Mouse (Mus musculus): Measurements from ENCODE around the gene Lypd6b.

Lypd6b gene

DNA sequence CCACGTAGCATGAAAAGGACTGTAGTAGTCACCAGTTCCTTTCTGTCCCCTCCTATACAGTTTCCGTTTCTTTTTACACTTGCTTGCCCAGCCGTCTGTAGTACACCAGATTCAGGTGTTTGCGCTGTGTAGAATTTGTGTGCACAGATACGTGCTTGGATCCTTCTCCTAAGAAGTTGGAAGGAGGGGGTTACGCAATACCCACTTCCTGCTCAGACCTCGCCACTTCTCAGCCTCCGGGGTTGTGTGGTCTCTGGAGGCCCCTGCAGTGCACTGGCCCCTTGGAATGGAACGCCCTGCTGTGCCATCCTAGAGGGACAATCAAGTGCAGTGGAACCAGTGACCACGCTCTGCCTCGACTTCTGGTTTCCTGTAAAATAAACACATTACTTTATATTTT lies 16.3 kb upstream of the Lypd6b start:
- DNase-seq = no peak

DNA sequence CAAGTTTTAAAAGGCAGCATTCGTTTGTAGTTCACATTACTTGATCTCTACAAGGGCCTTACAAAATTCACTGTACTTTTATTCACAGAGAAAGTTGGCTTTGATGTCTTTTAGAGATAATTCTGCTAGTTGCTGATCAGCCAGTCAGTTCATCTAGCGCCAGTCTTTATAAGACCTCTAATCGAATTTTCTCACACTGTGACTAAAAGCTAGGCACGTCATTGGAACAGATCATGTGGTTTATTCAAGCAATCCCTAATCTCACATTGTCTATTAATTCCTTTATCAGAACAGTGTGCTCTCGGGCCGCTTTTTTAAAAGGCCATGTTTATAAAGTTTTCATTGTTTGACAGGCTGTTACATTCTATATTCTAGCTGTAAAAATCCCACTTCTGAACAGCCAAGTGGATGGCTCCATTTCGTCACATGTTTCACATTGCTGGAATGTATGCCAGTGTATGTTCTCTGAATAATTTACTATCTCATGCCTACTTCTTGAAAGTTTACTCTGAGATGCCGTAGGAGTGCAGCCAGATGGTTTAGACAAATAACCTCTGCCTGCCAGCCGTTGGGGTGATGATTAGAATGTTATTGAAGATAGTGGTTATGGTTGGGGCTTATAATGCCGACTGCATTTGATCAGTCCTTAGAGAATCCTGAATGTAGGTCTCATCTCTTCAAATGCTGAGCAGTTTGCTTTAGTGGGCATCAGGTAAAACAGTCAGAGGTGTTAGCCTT lies 14.1 kb upstream of the Lypd6b start:
- DNase-seq = no peak

DNA sequence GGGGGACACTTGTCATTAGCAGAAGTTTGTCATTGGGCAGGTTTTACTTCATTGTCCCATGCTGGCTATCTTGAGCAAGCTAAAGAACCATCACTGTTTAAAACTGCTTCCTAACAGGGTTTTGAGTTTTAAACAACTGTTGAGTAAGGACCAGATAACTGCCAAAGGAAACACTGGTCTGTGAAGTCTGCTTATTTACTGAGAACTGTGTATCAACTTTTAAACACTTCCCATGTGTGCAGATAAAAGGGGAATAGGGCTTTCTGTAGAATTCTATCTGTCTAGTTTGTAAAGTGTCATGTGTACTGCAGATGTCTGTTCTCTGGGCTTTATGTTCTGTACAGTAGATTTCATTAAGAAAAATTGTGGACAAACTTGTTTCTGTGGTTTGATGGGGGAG lies 13.3 kb upstream of the Lypd6b start:
- no peak for DNase-seq

DNA sequence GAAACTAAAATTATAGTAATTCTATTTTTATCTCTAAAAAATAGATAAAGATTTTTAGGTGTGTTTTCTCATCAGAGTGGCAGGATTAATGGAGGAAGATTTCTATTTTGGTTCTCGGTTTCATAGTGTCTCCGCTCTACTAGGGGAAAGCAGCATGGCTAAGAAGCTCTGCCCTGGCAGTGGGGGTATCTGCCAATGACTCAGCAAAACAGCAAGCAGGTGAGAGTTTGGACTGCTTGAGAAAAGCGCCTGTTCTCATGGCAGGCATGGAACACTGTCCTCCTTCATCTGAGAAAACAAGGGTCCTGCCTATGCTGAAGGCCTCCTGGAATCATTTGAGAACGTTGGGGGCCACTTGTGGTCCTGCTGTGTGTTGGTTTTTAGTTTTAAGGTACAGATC lies 12.3 kb upstream of the Lypd6b start:
- no peak for DNase-seq

DNA sequence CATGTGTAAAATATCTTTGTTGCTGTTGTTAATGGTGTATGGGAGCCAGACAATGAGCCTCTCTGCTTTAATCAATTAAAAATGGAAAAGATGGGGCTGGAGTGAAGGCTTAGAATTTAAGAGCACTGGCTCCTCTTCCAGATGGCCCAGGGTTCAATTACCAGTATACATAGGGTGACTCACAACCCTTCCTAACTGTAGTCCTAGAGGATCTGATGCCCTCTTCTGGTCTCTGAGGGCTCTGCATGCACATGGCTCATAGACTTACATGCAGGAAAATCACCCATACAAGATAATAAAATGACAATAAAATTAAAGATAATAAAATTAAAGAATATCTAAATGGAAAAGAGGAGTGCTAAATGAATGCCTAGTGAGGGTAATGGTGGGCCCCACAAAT lies 11.8 kb upstream of the Lypd6b start:
- no peak for DNase-seq

DNA sequence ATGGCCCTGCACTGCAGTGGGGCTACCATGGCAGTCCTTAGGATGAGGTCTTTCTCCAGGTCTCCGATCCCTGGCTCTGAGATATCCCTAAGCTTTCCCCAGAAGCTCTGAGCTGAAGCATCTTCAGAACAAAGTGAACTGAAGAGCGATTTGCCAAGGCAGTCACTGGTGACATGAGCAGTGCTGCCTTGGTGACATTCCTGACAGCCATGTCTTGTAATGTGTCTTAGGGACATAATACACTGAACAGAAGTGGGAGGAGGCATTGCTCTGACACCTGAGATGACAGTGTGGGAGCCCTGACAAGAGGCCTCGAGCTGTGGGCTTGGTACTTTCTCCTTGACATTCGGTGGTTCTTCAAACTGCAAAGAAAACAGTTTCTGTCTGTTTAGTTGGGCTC lies 11.1 kb upstream of the Lypd6b start:
- DNase-seq = no peak

DNA sequence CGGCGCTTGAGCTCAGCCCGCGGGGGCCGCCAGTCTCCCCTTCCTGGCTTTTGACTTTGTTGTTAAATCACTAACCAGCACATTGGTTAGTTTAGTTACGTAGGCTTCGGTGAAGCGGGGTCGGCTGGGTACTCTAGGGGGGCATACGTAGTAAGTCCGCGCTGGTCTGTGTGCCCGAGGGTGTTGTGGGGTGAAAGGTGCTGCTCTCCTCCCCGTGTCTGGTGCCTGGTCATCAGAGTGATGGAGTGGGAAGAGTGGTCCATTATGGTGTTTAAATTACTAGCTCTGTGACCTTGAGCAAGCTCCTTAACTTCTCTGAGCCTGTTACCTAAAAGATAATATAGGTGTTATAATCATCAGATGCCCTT lies 547 bp downstream of the Lypd6b start:
- no peak for DNase-seq

DNA sequence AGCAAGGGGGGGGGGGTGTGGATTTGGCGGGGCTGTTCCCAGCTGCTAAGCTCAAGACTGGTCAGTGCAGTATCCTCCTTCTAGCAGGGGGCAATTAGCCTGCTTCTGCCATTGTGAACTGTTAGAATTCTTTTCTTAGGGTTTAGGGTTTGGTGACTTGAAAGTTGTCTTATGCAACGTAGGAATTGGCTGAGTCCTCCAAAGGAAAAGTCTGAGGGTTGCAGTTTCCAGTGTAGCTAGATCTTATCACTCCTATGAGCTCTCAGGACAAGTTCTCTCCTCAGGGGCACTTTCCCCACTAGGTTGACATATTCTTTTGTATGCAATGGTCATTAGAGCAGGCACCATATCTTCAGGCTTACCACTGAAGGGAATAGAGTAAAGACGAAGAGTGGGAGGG lies 1.2 kb downstream of the Lypd6b start:
- DNase-seq = no peak

DNA sequence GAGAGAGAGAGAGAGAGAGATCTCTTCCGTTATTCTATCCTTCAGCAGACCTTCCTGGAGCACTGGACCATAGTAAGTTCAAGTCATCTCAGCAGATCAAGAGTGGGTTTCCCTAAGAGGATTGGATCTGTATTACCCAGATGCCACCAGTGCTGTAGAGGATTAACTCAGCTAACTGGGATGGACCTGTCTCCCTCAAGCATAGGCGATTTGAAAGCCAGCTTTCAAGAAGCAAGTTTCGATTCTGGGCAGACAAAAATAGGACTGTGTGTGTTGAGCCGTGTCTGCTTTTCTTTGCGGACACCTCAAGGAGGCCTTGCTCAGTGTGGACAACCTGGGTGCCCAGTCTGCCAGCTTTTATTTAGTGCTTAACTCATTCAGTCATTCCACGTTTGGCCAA lies 1.6 kb downstream of the Lypd6b start:
- no peak for DNase-seq

DNA sequence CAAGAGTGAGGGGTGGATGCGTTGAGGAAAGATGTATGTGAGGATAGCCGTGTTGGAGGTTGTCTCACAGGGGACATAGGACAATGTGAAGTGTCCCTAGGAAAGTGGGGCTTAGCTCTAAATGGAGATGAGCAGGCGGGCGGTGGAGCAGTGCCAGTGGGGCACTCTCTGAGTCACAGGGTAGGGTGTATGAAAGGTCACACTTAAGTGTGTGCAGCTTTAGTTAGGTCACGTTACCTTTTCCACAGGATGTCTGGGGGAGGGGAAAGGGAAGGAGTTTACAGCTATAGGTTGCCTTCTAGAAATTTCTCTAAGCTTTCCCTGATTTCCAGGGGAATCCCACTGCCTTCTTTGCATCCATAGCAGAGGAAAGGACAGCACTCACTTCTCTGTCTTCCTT lies 2.0 kb downstream of the Lypd6b start:
- no peak for DNase-seq

DNA sequence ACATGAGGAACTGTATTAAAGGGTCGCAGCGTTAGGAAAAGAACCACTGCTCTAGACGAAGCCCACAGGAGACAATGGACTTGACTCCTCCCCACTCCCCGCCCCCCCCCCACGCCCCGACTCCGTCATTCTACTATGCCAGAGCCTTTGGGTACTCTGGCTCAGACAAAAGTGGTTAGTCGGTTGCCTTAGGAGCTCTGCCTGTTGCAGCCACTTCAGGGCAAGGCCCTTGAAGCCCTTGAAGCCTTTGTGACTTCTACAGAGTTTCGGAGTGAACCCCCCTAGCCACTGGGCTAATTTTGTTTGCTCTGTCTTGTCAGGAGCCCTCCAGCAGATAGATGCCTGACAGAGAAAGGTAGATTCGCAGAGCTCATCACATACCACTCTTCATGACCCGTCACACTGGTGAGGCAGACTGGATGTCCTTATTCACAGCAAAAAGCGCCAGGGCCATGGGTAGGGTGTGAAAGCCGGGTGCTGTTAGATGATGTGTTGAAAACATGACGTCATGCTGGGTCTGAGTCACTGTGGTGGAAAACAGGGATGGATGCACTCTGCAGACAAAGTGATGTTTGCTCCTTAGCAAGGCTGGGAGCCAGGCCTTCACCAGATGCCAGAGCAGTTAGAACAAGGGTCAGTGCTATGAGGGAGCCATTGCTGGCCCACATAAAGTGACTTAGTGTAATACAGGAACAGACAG lies 10.1 kb downstream of the Lypd6b start:
- no peak for DNase-seq

DNA sequence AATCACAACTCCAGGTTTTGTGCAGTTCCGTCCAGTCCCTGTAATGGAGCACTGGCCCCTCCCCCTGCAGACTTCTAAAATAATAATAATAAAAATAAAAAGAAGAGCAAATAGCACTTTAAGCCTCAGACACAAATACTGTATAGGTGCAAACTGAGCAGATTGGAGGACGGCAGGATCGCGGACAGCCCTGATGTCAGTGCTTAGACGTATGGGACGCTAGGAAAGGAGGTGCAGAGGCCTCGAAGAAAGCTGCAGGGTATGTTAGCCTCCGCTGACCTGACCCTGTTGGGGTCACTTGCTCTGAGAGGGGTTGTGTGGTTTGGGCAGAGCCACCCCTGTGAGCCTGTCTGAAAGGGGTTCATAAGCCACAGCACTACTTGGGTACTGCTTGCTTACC lies 17.0 kb downstream of the Lypd6b start:
- no peak for DNase-seq

DNA sequence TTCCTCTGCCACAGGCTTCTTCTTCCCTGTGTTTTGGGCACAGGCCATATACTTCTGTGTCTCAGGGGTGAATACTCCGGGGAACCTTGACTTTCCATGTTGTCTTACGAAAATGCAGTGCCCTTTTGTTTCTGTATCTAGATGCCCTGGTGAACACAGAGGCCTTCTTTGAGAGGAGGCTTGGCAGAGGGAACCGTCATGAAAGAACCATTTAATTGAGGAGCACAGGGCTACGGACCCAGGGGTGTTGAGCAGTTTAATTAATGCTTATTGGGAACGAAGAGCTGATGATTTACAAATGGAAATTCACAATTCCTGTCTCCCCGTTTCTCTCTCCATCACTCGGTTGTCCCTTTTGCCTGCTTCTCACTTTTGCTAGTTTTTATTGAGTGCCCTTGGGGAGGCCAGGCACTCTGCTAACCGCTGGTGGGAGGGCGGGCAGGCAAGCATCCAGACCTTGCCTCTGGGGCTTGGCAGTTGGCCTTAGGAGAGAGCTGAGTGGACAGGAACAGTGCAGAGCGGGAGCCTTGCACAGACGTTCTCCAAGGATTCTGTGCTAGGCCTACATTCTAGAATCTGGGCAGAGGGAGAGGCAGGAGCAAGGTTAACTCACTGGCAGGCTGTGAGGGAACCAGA lies 18.4 kb downstream of the Lypd6b start:
- no peak for DNase-seq

DNA sequence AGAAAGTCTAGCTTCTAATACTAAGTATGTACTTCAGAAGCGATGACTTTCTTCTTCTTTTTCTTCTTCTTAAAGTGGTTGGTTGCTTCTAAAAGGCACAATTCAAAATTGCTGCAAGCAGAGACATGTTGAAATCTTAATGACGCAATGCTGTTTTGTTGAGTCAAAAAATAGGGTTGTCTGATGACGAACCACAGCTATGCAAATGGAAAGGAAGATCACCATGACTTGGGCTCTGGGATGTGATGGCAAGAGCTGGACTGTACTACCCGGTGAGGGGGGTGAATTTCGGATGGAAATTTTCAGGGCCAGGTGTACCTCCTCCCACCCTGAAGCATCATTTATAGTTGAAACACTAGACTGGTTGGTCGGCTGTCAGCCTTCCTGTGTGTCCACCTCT lies 22.0 kb downstream of the Lypd6b start:
- no peak for DNase-seq

DNA sequence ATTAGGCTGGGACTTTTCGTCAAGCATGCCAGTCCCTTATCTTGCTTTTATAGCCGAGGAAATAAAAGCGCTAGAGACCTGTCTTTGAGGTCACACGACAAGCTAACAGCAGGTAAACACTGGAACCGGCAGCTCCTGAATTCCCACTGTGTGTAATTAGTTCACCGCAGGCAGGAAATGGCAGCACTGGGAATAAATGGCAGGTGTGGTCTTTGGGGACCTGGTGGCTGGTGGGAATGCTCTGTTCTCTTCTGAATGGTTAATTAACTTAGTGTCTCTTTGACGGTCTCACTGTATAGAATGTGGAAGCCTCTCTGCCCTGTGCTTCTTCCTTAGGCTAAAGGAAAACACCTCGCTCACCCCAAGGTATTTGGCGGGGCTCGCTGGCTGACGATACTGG lies 23.9 kb downstream of the Lypd6b start:
- DNase-seq = no peak

DNA sequence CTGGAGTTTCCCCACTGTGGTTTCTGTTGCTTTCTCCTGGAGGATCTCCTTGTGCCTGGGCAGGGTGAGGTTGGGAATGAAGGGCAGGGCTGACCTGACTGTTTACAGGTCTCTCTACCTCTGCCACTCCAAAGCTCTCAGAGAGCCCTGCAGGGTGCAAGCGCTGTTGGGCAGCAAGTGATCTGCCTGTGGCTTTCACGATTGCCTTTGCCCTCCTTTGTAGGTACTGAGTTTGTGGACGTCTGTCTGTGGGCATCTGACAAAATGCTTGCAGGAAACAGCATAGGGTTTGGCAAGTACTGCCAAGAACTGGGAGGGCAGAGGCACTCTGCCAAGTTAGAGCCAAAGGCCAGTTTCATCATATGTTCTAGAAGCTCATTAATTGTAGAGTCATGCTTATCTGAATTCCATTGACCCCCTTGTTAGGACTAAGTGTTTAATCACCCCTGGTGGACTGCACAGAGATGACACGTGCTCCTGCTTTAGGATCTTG lies 24.4 kb downstream of the Lypd6b start:
- peak; percentile 67 for DNase-seq

DNA sequence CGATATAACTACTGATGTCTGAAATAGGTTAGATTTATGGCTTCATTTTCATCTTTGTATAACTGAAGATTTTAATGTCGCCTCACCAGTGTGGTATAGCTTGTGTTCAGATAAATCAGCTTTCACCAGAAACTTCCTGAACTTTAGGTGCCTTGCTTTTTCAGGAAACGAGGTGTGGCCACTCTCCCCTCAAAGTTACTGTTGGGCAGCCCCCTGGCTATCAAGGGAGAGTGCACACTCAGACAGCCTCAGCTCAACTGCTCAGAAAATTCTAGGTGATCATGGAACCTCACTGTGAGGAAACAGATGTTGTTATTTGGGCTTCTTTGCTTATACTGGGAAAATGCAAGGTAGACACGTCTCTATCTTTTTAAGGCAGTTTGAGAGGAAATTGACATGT lies 25.7 kb downstream of the Lypd6b start:
- no peak for DNase-seq

DNA sequence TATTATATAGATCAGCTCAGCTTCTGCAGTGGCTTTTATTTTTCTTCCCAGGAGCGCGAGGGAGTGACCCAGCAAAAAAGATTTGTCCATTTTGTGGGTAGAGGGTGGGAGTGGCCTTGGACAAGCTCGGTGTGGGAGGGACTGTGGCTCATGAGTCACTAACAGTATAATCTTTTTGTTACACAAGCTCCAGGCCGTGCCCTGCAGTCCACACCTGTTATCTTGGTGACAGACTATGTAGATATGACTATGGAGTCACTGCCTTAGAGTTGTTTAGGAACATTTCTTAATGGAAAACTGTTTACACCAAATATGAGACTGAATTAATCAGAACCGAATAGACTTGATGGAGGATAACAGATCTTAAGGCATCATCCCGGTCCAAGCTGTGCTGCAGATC lies 26.5 kb downstream of the Lypd6b start:
- no peak for DNase-seq

DNA sequence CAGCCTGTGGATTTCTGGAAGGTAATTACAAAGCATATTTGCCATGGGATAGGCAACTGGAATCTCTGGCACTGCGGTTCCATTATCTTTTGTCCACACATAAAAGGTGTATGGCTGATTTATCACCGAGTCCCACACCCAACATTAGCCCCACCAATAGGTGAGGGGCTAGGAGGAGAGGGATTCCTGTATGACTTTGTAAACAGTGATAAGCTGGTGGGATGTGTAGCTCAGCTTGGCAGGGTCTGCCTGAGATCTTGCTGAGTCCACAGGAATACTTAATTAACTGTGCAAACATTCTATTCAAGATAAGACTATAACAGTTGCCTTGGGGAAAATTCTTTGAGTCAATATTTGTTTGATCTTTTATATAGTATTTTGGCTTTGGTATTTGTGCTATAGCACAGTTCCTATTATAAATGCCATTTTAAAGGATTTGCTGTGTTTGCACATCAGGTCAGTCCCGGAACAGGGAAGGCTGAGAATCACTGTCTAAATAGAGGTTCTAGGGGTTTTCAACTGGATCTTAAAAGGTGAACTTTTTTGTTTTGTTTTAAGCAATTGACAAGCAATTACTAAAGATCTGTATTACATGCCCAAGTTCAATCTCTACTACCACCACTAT lies 28.3 kb downstream of the Lypd6b start:
- no peak for DNase-seq

DNA sequence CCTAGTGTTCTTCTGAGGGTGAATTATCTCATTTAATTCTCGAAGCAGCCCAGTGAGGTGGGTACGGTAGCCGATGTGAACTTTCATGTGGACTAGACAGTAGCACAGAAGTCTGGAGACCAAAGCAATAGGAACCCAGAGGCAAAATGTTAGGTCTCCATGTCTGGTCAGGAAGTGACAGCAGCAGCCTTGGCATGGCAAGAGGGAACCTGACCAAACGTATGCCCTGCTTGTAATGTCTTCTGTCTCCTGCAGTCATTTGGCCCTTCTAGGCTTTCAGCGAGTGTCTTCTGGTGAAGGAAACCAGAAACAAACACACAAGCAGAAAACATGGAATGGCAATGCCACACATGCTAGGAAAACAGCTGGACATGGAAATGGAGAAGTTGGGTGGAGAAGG lies 29.1 kb downstream of the Lypd6b start:
- DNase-seq = no peak

DNA sequence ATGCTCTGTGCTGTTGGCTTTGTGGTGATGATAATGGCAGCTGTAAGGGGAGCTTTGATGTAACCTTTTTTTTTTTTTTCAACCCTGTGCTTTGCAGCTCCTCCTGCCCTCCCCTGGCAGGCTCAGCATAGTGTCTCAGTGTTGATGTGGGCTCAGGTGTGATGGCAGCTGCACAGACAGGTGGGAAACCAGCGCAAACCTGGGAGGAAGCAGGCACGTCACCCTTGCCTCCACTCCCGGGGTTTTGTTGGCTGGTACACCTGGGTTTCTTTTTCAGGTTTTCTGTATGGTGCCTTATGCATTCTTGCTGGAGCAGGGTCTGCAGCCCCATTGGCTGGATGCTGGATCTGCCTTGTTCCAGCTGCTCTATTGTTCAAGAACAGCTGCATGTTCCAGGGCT lies 29.7 kb downstream of the Lypd6b start:
- DNase-seq = no peak

DNA sequence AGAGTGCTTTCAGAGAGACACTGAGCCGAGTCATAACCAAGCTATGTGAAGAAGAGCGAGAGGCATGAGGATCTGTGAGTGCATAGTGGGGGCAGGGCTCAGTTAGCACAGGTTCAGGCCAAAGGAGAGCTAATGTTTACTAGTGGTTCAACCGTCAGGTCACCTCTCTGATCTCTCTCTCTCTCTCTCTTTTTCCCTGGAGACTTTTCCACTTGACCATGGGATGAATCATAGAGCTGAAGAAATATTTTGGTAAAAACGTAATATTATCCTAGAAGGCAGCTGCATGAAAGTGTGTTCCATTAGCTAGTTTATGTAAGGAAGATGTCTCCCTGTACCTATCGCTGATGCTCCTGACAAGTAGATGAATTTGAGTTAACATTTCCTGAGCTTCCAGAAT lies 30.6 kb downstream of the Lypd6b start:
- DNase-seq = no peak

DNA sequence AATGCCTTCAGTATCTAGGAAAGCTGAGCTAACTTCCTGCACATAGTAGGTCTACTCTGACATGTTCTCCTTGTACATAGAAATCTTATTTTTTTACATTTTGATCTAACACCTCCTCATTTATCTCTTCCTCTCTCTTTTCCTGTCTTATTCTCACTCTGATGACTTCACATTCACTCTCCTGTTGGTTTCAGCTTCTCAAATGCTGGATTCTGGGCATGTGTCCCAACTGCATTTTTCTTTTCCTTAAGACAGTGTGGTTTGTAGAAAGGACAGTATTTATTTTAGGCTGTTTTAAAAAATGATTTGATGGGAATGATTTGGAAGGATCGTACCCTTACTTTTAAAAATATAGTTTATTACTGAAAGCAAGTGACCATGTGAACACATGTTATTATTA lies 34.8 kb downstream of the Lypd6b start:
- DNase-seq = no peak

DNA sequence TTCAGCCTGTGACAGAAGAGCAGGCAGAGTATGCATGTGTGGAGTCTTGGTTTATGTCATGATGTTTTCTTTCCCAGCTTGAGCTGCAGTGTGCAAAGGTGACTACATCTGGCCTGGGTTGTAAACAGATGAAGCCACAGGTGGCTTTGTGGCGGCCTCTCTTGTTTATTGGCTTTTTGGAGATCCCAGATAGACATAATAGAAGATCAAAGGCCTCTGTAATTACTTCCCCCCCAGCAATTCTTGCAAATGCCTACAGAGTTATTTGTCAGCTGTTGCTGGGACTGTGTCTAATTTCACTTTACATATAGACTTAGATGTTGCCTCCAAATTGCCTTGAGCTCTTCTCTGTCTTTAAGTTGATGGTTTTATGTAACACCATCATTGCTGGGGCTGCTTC lies 38.1 kb downstream of the Lypd6b start:
- DNase-seq = no peak

Measured in cerebellum, adult 9-10 months (tissue).